Mouse (Mus musculus) adrenal gland, adult 2 months (tissue): Measurements from ENCODE around the gene Trpc4ap. TPM values are rescaled to one million over a fixed set of nuclear protein-coding genes. Genes with fewer than 3 reads are reported as not detected.
A peak's percentile ranks its signal among the peaks of the same experiment; 100 is the strongest.

Experiments used
- DNase-seq: peaks from one replicate; pipeline ENCODE4 v3.0.0; 2021
- polyA plus RNA-seq: library from polyadenylated mRNA; depleted of rRNA; stranded (reverse); fragments of >200 nt; gene quantifications from 2 replicates; pipeline ENCODE4 v1.2.3, GENCODE M21; 2012
- total RNA-seq, 2 experiments: library from RNA; stranded (reverse); gene quantifications; 2 replicates each; pipeline ENCODE4 v1.2.3; 2021

Trpc4ap gene
- total and polyA plus RNA-seq, 3 experiments: 125 to 228 (median 152) TPM

DNA sequence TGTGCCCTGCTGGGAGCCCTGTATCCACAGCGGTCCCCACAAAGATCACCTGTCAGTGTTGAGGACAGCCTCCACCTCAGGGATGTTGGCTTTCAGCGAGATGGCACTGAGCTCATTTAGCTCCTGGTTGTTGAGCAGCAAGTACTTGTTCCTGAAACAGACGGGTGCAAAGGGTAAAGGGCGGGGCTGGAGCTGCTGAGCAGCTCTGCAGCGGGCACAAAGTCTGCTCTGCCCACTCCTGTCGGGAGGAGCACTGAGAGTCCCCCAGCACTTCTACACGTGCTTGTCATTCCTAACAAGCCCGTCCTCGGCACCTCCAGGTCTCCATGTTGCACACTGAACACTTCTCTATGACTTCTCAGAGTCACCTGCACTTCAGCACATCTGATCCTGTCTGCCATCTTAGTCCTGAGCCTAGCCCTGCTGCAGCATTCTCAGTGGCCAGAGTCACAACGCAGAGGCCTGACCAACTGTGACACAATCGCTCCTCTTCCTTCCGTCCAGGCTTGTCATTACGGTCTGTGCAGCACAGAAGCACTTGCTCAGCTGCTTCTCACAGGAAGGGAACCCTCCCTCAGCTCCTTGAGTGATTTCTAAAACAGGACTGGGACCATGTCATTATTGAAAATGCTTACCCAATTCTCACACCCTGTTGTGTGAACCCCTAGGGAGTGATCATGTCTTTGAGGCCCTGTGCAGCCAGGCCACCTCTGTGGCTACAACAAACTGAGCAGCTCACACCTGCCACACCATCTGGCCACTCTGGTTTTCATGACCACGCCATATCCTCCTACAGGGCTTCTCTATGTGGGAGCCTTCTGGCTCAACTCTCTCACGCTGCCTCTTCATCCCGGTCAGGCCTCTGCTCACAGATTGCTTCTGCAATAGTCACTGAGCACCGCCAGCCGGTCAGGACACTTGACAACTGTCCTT, 50.4 kb downstream of the Trpc4ap start:
- DNase-seq: no peak

DNA sequence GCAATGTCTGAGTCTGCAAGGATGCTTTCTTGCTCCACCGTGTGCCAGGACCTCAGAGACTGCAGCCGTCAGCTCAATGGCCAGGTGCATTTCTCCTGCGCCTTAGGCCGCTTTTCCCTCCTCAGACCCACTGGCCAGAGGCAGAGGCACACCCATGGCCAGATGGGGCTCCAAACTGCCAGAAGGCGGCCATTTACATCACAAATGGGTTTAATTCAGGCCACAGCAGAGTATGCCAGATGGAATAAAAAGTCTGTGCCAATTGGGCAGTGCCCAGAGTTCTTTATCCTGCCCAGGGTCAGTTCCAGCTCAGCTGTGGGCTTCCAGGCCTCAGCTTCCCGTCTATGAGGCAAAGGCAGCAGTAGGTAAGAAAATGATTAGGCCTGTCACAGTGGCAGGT, 51.5 kb downstream of the Trpc4ap start:
- DNase-seq: peak; percentile 46

DNA sequence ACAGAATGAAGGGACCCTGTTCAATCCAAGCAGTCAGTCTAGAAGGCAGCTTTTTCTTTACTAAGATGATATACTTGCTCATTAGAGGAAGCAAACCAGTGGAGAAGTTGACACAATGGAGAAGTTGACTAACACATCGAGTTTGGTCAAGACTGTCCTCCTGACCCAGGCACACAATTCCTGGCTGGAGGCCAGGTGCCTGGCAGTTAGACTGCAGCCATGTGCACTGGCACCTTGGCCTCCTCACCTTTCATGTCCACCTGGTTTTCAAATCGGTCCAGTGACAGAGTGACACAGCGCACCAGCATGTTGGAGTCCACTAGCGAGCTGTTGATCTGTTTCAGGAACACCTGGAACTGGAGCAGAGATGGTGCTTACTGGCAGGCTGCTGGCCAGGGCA, 54.8 kb downstream of the Trpc4ap start:
- DNase-seq: no peak

DNA sequence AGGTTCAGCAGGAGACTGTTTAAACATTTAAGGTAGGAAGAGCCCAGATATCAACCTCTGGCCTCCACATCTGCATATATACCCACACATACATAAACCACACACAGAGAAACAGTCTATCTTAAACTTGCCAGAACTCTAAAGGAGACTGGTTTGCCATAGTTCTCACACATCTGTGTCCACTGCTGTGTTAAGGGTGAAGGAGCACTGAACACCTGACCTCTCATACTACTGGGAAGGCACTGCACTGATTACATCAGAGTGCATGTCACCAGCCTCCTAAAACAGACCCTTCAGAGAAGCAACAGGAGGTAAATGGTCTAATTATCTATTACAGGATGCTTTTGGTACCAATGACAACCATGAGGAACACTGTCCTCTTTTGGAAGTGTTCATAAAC, 55.3 kb downstream of the Trpc4ap start:
- no peak for DNase-seq

DNA sequence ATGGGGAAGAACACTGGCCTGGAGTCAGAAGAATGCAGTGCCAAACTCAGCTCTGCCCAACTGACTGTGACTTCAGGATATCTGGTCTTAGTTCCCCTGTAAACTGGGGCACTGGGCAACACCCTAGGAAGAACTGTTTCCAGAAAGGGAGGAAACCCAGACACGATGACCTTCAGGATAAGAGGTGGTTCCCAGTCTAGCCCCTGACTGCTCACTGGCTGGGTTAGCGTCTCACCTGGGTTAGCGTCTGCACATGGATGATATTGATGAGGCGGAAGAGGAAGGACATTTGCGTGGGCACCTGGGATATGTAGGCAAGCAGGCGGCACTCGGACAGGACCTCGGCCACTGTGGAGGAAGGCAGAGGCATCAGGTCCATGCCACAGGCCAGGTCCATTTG, 56.2 kb downstream of the Trpc4ap start:
- no peak for DNase-seq

DNA sequence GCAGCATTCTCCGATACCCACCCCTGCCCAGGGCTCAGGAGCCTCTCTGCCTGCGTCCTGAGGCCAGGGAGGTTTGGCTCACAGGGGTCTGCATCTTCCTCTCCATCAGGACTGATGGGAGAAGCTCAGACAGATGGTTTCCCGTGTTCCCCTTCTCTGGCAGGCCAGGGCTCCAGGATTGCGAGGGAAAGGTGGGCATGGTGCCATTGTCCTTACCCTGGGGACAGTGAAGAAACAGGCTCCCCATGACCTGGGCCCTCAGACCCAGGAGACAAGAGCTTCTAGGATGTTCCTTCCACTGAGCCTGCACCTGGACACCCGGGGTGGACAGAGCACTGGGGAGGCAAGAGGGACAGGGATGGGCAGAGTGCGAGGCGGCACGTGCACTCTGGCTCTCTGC, 57.6 kb downstream of the Trpc4ap start:
- DNase-seq: no peak

DNA sequence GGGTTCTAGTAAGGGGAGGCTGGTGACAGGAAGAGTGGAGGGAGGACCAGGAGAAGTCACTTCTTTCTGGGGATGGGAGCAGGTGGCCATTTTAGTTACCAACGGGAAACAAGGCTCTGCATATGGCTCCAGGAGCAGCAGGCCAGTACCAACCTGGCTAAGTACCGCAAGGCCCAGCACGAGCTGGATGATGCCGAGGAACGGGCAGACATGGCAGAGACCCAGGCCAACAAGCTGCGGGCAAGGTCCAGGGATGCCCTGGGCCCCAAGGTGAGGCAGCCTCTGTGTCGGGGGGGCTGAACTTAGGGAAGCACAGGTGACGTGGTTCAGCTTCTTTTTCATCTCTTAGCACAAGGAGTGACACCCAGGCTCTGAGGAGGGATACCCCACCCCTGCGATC, 58.5 kb downstream of the Trpc4ap start:
- no peak for DNase-seq

DNA sequence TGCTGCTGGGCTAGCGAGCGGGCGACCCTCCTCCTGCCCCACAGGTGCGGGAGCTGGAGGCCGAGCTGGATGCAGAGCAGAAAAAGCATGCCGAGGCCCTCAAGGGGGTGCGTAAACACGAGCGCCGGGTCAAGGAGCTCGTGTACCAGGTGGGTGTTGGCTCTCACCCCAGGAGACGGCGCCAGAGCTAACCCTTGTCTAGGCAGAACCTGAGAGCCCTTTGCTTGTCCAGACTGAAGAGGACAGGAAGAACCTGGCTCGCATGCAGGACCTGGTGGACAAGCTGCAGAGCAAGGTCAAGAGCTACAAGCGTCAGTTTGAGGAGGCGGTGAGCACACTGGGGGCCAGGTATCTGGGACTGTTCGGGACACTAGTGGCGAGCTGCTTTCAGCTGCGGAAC, 59.1 kb downstream of the Trpc4ap start:
- no peak for DNase-seq

DNA sequence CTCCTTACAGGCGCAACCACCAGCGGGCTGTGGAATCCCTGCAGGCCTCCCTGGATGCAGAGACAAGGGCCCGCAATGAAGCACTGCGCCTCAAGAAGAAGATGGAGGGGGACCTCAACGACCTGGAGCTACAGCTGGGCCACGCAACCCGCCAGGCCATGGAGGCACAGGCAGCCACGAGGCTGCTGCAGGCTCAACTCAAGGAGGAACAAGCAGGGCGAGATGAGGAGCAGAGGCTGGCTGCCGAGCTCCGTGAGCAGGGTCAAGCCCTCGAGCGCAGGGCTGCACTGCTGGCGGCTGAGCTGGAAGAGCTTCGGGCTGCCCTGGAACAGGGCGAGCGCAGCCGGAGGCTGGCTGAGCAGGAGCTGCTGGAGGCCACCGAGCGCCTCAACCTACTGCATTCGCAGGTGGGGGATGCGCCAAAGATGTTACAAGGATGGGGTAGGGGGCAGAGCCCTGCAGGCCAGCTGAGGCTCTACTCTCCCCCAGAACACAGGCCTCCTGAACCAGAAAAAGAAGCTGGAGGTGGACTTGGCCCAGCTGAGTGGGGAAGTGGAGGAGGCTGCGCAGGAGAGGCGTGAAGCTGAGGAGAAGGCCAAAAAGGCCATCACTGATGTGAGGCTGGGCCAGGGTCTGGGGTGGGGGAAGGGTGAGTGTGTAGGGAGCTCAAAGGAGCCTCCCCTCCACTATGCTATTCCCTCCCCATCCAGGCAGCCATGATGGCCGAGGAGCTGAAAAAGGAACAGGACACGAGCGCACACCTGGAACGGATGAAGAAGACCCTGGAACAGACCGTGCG, 59.8 kb downstream of the Trpc4ap start:
- no peak for DNase-seq

DNA sequence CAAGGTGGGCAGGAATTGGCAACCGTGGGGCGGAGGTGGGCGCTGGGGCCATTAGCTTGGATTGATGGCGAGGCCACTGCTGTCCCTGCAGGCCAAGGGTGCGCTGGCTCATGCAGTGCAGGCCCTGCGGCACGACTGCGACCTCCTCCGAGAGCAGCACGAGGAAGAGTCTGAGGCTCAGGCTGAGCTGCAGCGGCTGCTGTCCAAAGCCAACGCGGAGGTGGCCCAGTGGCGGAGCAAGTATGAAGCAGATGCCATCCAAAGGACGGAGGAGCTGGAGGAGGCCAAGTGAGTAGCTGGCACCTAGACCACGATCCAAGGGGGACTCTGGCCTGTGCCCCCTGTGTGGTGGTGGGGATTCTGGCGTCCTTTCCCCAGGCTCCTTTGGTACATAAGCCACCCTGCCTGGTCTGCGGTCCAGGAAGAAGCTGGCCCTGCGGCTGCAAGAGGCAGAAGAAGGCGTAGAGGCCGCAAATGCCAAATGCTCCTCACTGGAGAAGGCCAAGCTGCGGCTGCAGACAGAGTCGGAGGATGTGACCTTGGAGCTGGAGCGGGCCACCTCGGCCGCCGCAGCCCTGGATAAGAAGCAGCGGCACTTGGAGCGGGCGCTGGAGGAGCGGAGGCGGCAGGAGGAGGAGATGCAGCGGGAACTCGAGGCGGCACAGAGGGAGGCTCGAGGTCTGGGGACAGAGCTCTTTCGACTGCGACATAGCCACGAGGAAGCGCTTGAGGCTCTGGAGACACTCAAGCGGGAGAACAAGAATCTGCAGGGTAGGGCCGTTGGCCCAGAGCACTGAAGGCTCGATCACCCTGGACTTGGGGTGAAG, 61.4 kb downstream of the Trpc4ap start:
- DNase-seq: peak; percentile 71

DNA sequence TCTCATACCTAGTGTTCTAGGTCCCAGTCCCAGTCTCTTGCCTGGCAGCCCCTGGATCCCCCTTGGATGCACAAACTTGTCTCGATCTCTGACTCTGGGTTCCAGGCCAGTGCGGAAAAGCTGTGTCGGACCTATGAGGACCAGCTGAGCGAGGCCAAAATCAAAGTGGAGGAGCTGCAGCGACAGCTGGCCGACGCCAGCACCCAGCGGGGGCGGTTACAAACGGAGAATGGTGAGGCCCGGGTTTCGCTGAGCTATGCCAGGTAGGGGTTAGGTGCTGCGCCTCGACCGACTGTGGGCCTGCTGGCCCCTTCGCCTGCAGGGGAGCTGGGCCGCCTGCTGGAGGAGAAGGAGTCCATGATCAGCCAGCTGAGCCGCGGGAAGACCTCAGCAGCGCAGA, 62.0 kb downstream of the Trpc4ap start:
- no peak for DNase-seq

DNA sequence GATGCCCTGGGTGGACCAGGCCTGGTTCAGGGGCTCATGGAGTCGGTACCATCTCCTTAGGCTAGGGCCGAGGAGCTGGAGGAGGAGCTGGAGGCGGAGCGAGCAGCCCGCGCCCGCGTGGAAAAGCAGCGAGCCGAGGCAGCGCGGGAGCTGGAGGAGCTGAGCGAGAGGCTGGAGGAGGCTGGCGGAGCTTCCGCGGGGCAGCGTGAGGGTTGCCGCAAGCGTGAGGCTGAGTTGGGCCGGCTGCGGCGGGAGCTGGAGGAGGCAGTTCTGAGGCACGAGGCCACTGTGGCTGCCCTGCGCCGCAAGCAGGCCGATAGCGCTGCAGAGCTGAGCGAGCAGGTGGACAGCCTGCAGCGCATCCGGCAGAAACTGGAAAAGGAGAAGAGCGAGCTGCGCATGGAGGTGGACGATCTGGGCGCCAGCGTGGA, 62.9 kb downstream of the Trpc4ap start:
- DNase-seq: peak; percentile 51

DNA sequence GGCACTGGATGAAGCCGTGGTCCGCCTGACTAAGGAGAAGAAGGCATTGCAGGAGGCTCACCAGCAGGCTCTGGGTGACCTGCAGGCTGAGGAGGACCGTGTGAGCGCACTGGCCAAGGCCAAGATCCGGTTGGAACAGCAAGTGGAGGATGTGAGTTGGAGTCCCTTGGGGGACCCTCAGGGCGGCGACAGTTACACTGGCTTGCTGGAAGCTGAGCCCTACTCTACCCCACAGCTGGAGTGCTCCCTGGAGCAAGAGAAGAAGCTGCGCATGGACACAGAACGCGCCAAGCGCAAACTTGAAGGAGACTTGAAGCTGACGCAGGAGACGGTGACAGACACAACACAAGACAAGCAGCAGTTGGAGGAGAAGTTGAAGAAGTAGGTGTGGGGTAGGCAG, 63.7 kb downstream of the Trpc4ap start:
- DNase-seq: no peak

DNA sequence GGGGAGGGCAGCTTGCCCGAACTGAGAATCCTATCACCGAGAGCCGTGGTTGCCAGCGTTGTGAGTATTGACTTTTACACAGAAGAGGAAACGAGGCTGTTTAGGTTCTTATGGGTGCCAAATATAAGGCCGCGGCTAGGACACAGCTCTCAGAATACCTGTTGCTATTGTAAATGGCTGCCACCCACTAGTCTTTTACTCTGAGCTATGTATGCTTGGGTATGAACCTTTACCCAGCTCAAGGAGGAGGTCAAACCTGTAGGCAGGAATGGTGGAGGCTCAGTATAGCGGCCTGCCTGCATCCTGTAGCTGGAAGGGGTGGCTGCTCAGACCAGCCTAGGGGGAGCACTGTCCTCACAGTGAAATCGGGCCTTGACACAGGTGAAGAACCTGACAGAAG, 64.1 kb downstream of the Trpc4ap start:
- no peak for DNase-seq

DNA sequence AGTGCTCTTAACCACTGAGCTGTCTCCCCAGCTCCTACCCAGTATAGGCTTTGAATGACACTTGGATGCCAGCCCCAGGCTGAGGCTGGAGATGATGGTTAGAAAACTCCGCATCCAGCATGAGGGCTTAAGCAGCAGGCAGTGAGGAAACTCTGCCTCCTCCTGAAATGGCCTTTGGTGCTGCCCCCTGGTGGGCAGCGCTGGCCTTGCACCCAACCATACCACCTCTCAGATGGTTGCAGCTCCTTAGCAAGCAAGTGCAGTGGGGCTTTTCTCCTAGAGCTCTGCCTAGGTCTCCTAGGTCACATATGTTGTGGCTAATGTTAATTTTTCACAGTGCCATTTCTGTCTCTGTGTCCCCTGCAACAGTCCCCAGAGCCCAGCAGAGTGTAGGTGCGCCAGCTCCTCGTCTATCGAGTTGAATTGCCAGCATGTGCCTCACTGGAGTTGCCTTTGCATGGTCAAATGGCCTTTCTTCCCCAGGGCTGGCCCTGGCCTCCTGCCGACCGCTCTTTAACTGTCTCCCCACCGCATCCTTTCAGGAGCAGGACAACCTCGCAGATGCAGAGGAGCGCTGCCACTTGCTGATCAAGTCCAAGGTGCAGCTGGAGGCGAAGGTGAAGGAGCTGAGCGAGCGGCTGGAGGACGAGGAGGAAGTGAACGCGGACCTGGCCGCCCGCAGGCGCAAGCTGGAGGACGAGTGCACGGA, 65.0 kb downstream of the Trpc4ap start:
- peak; percentile 74 for DNase-seq

DNA sequence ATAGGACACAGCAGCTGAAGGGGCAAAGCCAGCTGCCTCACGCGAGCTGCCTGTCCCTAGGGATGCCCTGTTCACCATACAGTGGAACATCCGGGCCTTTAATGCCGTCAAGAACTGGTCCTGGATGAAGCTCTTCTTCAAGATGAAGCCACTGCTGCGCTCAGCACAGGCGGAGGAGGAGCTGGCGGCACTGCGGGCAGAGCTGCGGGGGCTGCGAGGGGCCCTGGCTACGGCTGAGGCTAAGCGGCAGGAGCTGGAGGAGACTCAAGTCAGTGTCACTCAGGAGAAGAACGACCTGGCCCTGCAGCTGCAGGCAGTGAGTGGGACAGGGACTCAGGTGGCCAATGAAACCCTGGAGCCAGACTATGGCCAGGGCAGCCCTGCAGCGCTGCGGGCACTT, 65.9 kb downstream of the Trpc4ap start:
- no peak for DNase-seq

DNA sequence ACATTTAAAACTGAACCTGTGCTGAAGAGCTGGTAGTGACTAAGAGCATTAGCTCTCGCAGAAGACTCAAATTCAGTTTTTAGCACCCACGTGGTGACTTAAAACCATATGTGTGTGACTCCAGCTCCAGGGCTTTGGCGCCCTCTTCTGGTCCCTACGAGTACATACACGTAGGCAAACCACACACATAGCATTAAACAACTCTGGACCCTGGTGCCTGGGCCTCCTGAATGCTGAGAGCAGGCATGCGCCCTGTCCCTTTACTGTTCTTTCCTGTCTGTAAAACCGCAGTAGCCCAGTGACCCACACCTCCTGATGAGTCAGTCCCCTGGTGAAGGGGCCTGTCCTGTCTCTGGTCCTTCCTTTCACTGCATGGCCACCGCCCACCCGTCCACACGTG, 67.5 kb downstream of the Trpc4ap start:
- DNase-seq: no peak

DNA sequence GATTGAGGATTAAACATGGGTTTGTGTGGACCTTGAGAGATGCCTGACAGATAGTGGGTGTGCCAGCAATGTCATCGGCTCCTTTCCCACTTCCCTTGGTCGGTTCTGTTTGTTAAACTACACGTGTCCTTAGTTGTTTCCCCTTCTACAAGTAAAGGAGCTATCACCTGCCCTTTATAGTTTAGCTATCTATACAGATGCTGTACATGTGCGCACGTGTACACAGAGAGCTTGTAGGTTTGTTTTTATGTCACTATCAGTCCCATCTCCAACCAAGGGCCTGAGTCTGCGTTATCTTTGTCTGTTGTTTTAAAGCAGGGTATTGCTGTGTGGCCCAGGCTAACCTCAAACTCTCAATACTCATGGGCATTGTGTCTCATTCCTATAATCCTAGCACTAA, 68.2 kb downstream of the Trpc4ap start:
- DNase-seq: no peak

DNA sequence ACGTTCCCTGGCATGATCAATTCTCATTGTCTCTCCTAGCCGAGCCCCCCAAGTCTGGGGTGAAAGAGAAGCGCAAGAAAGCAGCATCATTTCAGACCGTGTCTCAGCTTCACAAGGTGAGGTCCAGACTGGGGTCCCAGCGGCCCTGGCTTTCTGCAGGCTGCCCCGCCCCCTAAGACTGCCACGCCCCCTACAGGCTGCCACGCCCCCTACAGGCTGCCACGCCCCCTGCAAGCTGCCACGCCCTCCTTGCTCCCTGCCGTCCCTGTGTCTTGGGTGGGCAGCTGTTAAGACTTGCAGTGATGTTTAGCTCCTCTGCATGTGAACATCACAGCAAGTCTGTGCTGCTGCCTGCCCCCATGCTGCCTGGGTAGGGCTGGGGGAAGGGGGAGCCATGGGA, 69.6 kb downstream of the Trpc4ap start:
- no peak for DNase-seq

DNA sequence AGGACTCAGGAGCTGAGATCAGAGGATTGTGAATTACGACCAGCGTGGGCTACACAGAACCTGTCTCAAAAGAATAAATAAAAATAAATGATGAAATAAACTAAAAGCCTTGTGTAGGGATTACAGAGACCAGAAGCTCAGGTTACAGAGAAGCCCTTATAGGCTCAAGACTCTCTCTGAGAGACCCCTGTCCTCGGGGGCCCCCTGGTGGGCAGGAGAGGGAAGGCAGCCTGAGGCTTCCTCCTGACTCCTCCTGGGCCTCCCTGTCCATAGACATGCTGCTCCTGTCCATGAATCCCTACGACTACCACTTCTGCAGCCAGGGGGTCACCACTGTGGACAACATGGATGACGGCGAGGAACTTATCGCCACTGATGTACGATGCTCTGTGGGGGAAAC, 72.4 kb downstream of the Trpc4ap start:
- DNase-seq: peak; percentile 90

DNA sequence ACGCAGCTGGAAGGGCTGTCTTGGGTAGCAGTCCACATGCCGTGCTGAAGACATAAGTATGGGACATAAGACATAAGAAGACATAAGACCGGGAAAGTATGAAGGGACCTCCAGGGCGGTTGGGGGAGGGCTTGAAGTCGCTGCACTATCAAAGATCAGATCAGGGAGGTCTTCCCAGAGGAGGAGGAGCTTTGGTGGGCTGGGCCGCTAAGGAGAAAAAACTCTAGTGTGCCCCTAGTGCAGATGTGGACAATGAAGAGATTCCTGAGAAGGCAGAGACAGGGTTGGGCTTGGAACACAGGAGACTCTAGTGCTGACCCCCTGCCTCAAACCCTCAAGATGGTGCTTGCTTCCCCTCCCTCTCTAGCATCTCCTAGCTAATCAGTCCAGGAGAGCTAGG, 75.2 kb downstream of the Trpc4ap start:
- no peak for DNase-seq

DNA sequence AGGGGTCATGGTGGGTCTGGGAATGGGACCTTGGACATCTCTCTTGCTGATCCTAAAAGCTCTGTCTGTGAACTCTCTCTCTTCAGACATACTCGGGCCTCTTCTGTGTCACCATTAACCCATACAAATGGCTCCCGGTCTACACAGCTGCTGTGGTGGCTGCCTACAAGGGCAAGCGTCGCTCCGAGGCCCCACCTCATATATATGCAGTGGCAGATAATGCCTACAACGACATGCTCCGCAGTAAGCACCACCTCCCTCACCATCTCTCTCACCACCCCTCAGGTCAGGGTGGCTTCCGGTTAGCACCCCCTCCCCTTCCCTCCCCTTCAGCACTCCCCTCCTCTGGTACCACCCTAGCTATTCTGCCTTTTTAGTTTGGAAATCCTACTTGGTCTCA, 78.2 kb downstream of the Trpc4ap start:
- no peak for DNase-seq
